7 mouse cellular contexts compared by ENCODE assay signal in the genomic region with DNA sequence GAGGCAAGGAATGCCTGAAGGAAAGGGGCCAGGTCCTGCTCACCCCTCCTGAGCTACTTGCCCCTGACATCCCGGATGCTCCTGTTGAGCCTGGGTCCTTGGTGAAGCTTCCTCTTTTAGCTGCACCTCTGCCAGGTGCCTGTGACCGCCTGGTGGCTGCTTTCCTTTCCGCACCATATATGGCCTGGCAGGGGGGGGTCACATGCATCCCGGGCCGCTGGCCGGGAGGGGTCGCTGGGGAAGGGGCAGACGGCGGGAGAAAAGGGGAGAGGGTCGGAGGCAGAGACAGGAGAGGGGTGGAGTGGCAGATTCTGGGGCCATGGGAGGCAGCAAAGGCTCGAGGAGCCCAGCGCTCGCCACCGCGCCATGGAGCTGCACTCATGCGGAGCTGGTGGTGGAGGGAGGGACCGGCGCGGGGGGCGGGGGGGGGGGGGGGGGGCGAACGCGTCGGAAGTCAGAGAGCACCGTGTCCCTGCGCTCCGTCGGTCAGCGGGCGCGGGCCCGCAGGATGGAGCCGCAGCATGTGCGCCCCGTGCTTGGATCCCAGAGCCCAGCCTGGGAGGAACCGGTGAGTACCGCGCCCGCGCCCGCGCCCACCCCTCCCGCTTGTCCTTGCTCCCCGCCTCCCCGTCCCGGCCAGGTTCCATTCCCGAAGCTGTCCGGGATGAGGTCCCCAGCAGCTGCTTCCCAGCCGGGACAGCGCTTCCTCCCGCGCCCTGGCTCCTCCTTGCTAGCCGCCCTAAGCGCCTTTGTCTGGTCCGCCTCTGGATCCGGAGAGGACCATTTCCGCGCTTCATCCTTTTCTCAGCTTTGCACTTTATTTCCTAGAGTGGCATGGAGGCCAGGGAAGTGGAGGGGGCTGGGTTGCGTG. TPM values are rescaled to one million over a fixed set of nuclear protein-coding genes. Genes with fewer than 3 reads are reported as not detected.
DNase-seq lines count a peak whose midpoint lies in the region; ATAC-seq lines count a peak whose summit lies in the region.
"Not testable (repeated sequence)": the region's sequence is repeated elsewhere in the genome, so short reads cannot be mapped to it uniquely, and the experiment has no call there.

A gene (plus strand): TSS at position 484 of the 871 bp plus-strand sequence.

- not testable (repeated sequence) for H3K36me3 ChIP-seq in forebrain, embryonic 11.5 days (ENCODE audit: control insufficient read depth, insufficient read depth, low read length); heart, embryonic 12.5 days; intestine, embryonic 15.5 days

- not testable (repeated sequence) for H3K27me3 ChIP-seq in forebrain, embryonic 11.5 days (ENCODE audit: control insufficient read depth, insufficient read depth, low read length); heart, embryonic 12.5 days (replicated peaks); intestine, embryonic 15.5 days (replicated peaks)

- under 1% methylated on average over 23 of the region's 59 CpGs for WGBS in forebrain, embryonic 11.5 days
- WGBS in heart, embryonic 12.5 days, result 2% methylated on average over 26 of the region's 59 CpGs
- under 1% methylated on average over 24 of the region's 59 CpGs for WGBS in intestine, embryonic 15.5 days

- peak within 1 kb of the TSS; percentile 35 for H3K4me3 ChIP-seq in forebrain, embryonic 11.5 days (ENCODE audit: low read depth, low read length)
- H3K4me3 ChIP-seq in heart, embryonic 12.5 days, result peak within 1 kb of the TSS; percentile 47
- H3K4me3 ChIP-seq in intestine, embryonic 15.5 days (replicated peaks), result peak within 1 kb of the TSS; percentile 33

- not testable (repeated sequence) for H3K27ac ChIP-seq in forebrain, embryonic 11.5 days (ENCODE audit: low read depth, low read length); heart, embryonic 12.5 days (ENCODE audit: poor library complexity, severe bottlenecking); intestine, embryonic 15.5 days

- intact Hi-C loops in left cerebral cortex, postnatal 10 days (cut with DNase I), result not testable (repeated sequence)

- peak within 1 kb of the TSS; percentile 56 for H3K4me2 ChIP-seq in forebrain, embryonic 11.5 days (ENCODE audit: low read depth, low read length, severe bottlenecking)
- H3K4me2 ChIP-seq in heart, embryonic 12.5 days, result peak within 1 kb of the TSS; percentile 75
- peak within 1 kb of the TSS; percentile 69 for H3K4me2 ChIP-seq in intestine, embryonic 15.5 days (replicated peaks)

- DNase-seq in adrenal gland, postnatal 25 days, result peak; percentile 45
- DNase-seq in forebrain, embryonic 11.5 days (ENCODE audit: low spot score), result peak; percentile 65
- DNase-seq in left cerebral cortex, postnatal 10 days (ENCODE audit: extremely low spot score in 1 of 2, low spot score in 2 of 2), result peak; percentile 26 to 85
- peak; percentile 66 for DNase-seq in lung, postnatal 10 days
- peak; percentile 5 for DNase-seq in ovary, adult 18-20 months (ENCODE audit: low spot score)

- ATAC-seq in forebrain, embryonic 11.5 days (replicated peaks; ENCODE audit: low FRiP score), result 0 out of 2 replicates have a peak, but pooled peaks have one; percentile 58
- ATAC-seq in heart, embryonic 12.5 days (ENCODE audit: insufficient number of reproducible peaks, low FRiP score); intestine, embryonic 15.5 days: not testable (repeated sequence)

- H3K4me1 ChIP-seq in forebrain, embryonic 11.5 days (replicated peaks; ENCODE audit: control insufficient read depth, insufficient read depth, low read length); heart, embryonic 12.5 days (replicated peaks); intestine, embryonic 15.5 days (replicated peaks): not testable (repeated sequence)

- H3K9ac ChIP-seq in forebrain, embryonic 11.5 days (ENCODE audit: low read length), result peak within 1 kb of the TSS; percentile 45
- not testable (repeated sequence) for H3K9ac ChIP-seq in heart, embryonic 12.5 days; intestine, embryonic 15.5 days

- H3K9me3 ChIP-seq in forebrain, embryonic 11.5 days (ENCODE audit: control insufficient read depth, low read length); heart, embryonic 12.5 days (replicated peaks); intestine, embryonic 15.5 days: not testable (repeated sequence)

RNA-seq across cellular contexts. Expression of the gene that starts here (rescaled TPM):
- 0.18 TPM in 1 of 2 replicates, not detected in the other for total RNA-seq in adrenal gland, postnatal 25 days (2021)
- polyA plus RNA-seq in forebrain, embryonic 11.5 days (2014; fragmentation: Nextera tagmentation; extraction: Ambion mirVana), result 0.41 and 1.1 TPM in 2 replicates
- polyA plus RNA-seq in heart, embryonic 12.5 days (2016; fragmentation: Nextera tagmentation; extraction: Ambion mirVana), result 0.42 and 0.46 TPM in 2 replicates
- 0.15 TPM in 1 of 2 replicates, not detected in the other for polyA plus RNA-seq in intestine, embryonic 15.5 days (2015; fragmentation: Nextera tagmentation; extraction: Ambion mirVana)
- total RNA-seq in left cerebral cortex, postnatal 10 days (2021), result 1 to 10 TPM; 1.4 to 1.8 TPM

Comparison
In these comparisons a context has a peak if more than half of its experiments do, and no peak if none do; other contexts are left out.
1. Peak in DNase-seq in adrenal gland, postnatal 25 days; RNA of the gene not detected or under 1 TPM.
2. DNase-seq: peak in every context shown above with its lines; median percentile 66 in lung, postnatal 10 days; 65 in forebrain, embryonic 11.5 days; 56 in left cerebral cortex, postnatal 10 days; 45 in adrenal gland, postnatal 25 days; 5 in ovary, adult 18-20 months.